Mouse (Mus musculus) liver, embryonic 14.5 days (tissue): ENCODE results near the gene Sez6l.

Experiments
- CTCF ChIP-seq: IDR thresholded peaks from 2 replicates; pipeline ENCODE4 v1.5.1; 2016; ENCODE audit warnings: antibody characterized with exemption, low read depth, control low read depth
- EP300 ChIP-seq: IDR thresholded peaks from 2 replicates; pipeline ENCODE4 v1.6.1; 2016; ENCODE audit warnings: antibody characterized with exemption, low read depth

GRCm38 (mm10) chr5:112576993-112577670 is at the start of gene Sez6l:
- no peak for TF ChIP-seq CTCF
- TF ChIP-seq EP300, result no peak
